Mouse (Mus musculus) stomach, postnatal 0 days (tissue): ENCODE data around the gene Dnah3.

ENCODE experiments used
- CTCF ChIP-seq: IDR thresholded peaks from 2 replicates; pipeline ENCODE4 v1.5.1; 2016; ENCODE audit warnings: antibody characterized with exemption, low read depth, mild to moderate bottlenecking, moderate library complexity
- EP300 ChIP-seq: optimal IDR thresholded peaks from 2 replicates; pipeline ENCODE3; 2016; ENCODE audit warnings: antibody characterized with exemption

DNA sequence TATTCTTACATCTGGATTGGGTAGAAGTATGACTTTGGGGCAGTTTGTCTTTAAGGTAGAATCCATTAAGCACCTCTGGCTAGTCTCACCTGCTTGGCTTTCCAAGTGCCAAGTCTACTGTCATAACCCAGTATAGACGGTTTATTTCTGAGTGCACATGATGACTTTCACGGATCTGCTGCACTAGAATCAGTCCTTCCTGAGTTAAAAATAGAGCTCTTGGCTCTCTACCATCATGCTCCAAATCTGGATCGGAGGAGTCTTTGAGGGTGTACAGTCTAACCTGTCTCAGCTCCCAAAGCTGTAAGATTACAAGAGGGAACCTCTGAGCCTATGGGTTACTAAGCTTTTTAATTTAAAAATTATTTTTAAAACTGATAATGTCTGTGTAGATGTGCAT lies 864 bp downstream of the Dnah3 start:
- no peak for TF ChIP-seq CTCF
- TF ChIP-seq EP300: no peak
